Mouse (Mus musculus) gastrocnemius, postnatal 25 days (tissue): ENCODE measurements around the gene Dock9. TPM values are rescaled to one million over a fixed set of nuclear protein-coding genes. Genes with fewer than 3 reads are reported as not detected.

ENCODE experiments used
- DNase-seq: peaks from one replicate; pipeline ENCODE4 v3.0.0; 2022
- total RNA-seq, 2 experiments: library from RNA; stranded (reverse); gene quantifications; 1 replicate in 1 of 2; 2 replicates in 1 of 2; pipeline ENCODE4 v1.2.3; 2021

Dock9 gene
- total RNA-seq, 2 experiments from 2014 or later: 14.5 to 17.2 TPM

DNA sequence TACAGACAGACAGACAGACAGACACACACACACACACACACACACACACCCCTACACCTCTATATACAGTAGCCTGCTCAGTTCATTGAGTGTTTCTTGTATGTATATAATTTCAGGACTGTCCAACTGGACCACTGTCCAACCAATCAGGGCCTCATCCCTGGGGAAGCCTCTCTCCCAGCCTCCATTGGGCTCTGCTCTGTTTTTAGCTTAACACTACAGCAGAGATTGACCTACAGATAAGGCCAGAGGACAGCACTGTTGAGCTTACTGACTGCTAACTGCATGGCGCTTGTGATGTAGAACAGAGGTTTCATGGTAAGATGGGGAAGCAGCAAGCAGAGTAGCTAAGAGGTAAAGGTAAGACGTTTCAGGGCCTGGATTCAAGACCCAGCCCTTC, 5.7 kb downstream of the Dock9 start:
- DNase-seq: no peak

GRCm38 (mm10) chr14:121791112-121791511, 6.5 kb downstream of the Dock9 start:
- DNase-seq: no peak

- DNase-seq: no peak
Observed at GRCm38 (mm10) chr14:121789273-121789672, 8.4 kb downstream of the Dock9 start.

DNA sequence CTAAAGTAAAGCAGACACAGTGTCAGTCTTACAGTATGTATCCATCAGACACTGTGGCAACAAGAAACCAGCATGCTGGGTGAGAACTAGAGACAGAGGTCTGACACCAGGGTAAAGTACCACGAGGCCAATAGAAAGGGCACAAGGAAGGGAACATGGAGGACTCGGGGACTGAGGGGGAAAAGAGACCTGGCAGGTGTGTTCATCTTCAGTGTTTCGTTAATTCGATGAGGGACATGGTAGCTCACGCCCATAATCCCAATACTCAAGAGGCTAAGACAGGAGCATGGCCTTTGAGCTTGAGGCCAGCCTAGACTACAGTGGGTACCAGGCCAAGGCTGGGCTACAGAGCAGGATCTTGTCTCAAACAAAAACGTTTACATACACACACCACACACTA, 9.2 kb downstream of the Dock9 start:
- no peak for DNase-seq

GRCm38 (mm10) chr14:121787430-121787829, 10.2 kb downstream of the Dock9 start:
- no peak for DNase-seq

DNA sequence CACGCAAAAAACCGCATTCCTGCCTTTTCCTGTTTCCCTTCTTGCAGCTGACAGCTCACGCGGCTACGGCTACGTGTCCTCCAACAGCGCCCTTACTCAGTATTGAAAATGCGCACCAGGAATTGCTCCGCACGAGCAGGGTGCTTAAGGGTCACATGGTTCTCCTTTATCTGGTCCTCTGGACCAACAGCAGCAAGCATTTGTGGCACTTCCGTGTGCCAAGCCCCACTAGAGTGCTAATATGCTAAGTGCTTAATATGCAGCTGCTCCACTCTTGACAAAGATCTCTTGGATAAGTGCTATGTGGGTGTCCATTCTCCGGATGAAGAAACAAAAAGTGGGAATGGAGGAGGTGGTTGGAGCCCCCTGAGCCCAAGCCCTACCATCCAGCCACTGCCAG, 10.7 kb downstream of the Dock9 start:
- no peak for DNase-seq

DNA sequence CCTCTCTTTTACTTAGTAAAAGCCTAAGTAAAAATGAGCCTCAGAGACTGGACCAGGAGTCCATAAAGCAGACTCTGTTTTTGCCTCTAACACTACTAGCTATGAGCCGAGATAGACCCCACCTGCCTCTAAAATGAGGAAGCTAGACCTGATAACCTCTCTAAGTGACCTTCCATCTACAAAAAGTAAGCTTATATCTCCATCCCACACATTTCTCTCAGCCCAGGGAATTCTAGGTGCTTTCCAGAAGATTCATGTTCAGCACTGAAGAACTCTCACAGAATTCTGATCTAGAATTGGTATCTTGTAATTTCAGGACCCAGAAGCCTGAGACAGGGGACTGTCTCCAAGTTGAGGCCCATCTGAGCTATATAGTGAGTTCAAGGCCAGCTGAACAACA, 12.2 kb downstream of the Dock9 start:
- DNase-seq: no peak

GRCm38 (mm10) chr14:121780942-121781531, 16.6 kb downstream of the Dock9 start:
- peak; percentile 32 for DNase-seq

DNA sequence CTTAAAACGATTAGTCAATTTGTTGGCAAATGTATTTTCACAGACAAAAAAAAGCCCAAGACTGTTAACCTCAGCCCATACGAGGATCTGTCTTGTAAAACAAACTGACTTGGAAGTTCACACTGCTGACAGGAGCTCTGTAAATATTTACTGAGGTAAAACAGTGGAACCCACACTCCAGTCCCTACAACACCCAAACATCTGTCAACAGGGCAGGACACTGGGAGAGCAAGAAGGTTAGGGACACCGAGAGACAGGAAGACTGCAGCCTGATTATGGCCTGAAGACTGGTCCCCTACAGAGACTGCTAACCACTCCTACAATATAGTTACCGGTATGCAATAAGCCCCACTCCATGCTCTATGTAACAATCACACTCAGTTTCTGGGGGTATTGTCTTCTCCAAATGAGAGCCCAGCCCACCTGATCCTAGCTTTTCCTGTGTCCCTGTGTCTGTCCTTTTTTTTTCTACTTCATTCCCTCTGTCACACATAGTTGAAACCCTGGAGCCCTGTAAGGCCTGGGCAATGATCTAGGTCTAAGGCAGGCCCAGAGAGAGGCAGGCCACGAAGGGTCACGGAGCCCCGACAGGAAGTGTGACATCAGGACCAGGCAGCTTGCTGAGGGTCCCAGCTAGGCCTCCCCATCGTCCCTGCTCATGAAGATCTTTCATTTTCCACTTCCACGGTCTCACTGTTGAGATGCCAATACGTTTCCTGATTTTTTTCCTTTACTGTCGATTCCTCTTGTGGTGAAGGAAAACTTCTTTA, 17.3 kb downstream of the Dock9 start:
- no peak for DNase-seq

DNA sequence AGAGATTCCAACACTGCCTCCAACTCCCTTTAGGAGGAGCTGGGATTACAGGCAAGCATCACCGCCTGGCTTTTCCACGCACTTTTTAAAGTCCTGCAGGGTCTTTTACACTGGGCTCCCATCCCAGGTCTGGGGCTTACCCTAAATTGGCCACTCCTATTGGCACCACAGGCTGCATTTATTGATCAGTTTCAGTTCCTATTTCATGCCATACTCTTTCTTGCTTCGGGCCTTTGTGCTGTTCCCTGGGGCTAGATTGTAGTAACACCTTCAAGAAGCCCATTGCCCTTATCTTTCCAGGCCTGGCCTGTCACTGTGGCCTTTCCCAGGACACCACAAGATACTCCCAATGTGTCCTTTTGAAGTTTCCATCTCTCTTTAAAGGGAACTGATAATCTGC, 18.0 kb downstream of the Dock9 start:
- DNase-seq: no peak

- no peak for DNase-seq
Observed at GRCm38 (mm10) chr14:121777279-121777831, 20.3 kb downstream of the Dock9 start.

- DNase-seq: no peak
Observed at GRCm38 (mm10) chr14:121776749-121777148, 20.9 kb downstream of the Dock9 start.

DNA sequence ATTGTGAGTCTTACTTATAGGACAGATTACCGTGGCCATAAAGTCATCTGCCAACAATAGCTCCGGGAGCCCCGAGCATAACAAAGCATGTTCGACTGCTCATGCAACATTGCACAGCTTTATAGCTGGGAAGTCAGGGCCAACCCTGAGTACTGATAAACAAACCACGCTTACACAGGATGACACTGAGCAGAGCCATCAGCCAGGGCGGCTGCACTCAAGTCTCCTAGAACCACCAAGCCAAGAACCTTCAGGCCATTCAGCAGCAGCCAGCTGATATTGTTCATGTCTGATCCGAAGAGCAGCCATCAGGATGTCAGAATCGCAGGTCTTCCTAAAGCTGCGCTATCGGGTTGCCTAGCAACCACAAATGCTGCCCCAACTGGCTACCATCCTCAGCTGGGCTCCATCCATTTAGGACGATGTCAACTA, 35.6 kb downstream of the Dock9 start:
- DNase-seq: no peak

- no peak for DNase-seq
Observed at GRCm38 (mm10) chr14:121760403-121760802, 37.2 kb downstream of the Dock9 start.

DNA sequence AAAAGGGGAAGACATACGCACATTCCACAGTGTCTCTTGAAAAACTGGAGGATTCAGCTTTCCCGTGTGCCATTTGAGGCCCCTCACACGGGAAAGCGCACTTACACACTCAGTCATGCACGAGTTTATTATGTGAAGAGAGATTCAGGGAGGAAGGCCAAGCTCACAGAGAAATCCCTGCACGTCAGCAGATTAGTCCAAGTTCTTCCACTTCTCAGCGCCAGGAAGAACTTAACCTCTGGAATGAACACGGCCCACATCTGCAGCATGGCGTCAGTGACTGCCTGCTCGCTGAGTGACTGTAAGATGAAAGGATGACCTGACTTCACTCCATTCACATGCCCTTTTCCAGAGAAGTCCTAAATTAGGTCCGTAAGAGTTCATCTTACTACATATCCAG, 43.5 kb downstream of the Dock9 start:
- DNase-seq: peak; percentile 66

DNA sequence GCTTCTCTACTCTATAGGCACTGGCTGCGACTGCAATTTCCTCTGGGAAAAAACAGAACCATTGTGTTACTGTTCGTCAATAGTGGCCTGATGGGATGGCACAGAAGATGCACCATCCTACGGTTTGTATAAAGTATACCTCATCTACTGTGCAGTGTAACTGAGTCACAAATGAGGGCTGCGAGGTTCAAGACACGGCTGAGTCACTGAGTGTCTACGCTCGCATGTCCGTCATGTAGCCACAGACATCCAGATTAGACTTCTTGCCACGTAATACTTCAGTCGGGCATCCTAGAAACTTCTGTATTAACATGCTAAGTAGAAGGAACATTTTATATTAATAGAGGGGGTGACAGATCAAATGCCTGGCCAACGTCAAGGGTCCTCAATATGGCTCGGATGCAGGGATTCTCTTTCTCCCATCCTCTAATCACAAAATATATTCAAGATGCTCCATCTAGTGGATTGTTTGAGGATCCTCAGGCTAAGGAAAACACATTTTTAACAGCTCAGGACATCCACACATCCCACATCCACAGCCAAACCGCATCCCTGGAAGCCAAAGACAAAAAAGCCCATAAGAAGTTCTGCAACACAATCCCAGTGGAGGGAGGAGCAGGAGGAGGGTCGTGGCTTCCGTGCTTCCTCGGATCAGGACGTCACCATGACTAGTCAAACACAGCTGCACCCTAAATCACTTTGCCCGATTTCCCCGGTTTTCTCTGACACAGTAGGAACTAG, 44.8 kb downstream of the Dock9 start:
- DNase-seq: peak; percentile 28

- no peak for DNase-seq
Observed at GRCm38 (mm10) chr14:121749606-121750005, 48.0 kb downstream of the Dock9 start.

- DNase-seq: no peak
Observed at GRCm38 (mm10) chr14:121749084-121749483, 48.6 kb downstream of the Dock9 start.

DNA sequence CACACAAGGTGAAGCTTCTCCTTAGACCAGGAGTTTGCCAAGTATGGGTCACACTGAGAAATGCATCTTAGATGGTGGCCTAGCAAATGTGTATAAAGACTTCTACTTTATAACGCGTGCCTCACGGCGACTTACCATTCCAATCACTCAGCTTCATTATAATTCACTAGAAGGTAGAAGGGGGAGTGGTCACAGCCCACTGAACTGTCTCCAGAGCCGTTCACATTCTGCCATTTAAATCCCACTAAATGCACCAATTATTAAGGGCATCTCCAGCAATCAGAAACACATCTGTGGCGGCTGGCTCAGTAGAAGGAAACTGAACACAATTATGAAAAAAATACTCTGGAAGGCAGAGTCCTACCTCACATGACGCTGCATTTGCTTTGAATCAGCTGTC, 50.3 kb downstream of the Dock9 start:
- no peak for DNase-seq

- no peak for DNase-seq
Observed at GRCm38 (mm10) chr14:121743787-121744417, 53.7 kb downstream of the Dock9 start.

DNA sequence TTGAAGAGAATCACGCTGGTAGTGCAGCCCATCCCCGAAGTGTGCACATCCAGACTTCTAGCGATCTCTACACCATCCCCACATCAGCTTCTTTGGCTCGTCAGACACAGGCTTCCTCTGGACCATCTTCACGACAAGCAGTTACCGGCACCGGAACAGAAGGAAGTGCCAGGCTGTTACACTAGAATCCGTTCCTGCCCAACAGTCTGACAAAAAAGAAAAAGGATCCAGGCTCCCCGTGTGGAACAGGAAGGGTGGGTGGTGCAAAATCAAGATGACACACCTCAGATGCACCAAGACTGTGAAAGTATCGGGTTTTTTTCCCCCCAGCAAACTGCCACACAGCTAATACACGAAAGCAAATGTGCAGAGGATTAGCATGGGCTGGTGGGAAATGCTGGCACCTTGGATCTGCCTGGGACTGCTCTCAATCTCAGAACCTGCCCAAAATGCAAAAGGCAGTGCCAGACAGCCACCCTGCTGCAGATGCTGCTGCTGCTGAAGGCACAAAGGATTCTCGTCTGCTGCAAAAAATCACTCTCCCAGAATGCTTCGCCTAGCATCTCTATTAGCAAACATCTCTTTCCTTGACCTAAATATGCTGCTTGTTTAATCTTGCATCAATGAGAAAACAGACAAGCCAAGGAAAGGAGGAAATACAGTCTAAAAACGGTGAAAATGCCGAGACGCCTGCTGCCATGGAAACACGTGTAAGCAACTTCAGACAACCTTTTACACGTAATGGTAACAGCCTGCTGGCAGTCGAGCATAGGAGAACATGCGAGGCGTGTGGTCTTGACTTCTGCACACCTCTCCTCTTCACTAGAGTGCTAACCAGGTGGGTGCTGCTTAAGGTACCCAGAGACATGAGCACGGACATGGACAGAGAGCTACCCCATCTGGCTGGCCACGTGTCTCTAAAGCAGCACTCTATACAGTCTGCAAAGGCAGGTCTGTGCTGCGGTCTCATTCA, 58.9 kb downstream of the Dock9 start:
- DNase-seq: no peak
